Mouse (Mus musculus) midbrain, embryonic 13.5 days (tissue): Measurements from ENCODE around the gene Hexim1. TPM values are rescaled to one million over a fixed set of nuclear protein-coding genes. Genes with fewer than 3 reads are reported as not detected.
A peak's percentile ranks its signal among the peaks of the same experiment; 100 is the strongest.

Experiments used
- ATAC-seq: fragments of 200-750 bp; cut with Nextera tagmentation; 2 replicates; pipeline ENCODE4 v1.8.0; 2017; ENCODE audit warnings: mild to moderate bottlenecking, moderate TSS enrichment, moderate library complexity
- H3K27ac ChIP-seq: fragments of 300-500 bp; sonication (generic); 2 replicates; pipeline ENCODE4 v1.5.1; 2015; ENCODE audit warnings: inconsistent platforms, mild to moderate bottlenecking, moderate library complexity
- H3K27me3 ChIP-seq: fragments of 300-500 bp; sonication (generic); 2 replicates; pipeline ENCODE4 v1.6.1; 2015; ENCODE audit warnings: mild to moderate bottlenecking, inconsistent platforms
- H3K36me3 ChIP-seq: fragments of 300-500 bp; sonication (generic); 2 replicates; pipeline ENCODE4 v1.6.1; 2015; ENCODE audit warnings: mild to moderate bottlenecking, inconsistent platforms
- H3K4me1 ChIP-seq: fragments of 300-500 bp; sonication (generic); replicated peaks from 2 replicates; pipeline ENCODE4 v1.6.1; 2015; ENCODE audit warnings: inconsistent platforms
- H3K4me2 ChIP-seq: fragments of 300-500 bp; sonication (generic); replicated peaks from 2 replicates; pipeline ENCODE4 v1.6.1; 2015; ENCODE audit warnings: moderate library complexity, mild to moderate bottlenecking, inconsistent platforms
- H3K4me3 ChIP-seq: fragments of 300-500 bp; sonication (generic); replicated peaks from 2 replicates; pipeline ENCODE4 v1.5.1; 2015; ENCODE audit warnings: mild to moderate bottlenecking, inconsistent platforms
- H3K9ac ChIP-seq: fragments of 300-500 bp; sonication (generic); replicated peaks from 2 replicates; pipeline ENCODE4 v1.6.1; 2015; ENCODE audit warnings: mild to moderate bottlenecking, inconsistent platforms
- H3K9me3 ChIP-seq: fragments of 300-500 bp; sonication (generic); 2 replicates; pipeline ENCODE4 v1.6.1; 2016; ENCODE audit warnings: mild to moderate bottlenecking, inconsistent platforms
- WGBS: fragments of 180-500 bp; shearing (Covaris S2); methylation state at CpG from one replicate; pipeline ENCODE4 v1.1.7; 2015; 5-methylcytosine and 5-hydroxymethylcytosine counted together
- polyA plus RNA-seq: library from polyadenylated mRNA; unstranded; fragments of >200 nt; fragmentation: Nextera tagmentation; extraction: Ambion mirVana; gene quantifications from 2 replicates; pipeline ENCODE4 v1.2.1, GENCODE M21; 2015

The Hexim1 gene
- polyA plus RNA-seq, 1 experiment from 2014 or later = 3.9 TPM

GRCm38 (mm10) chr11:103146386-103146785, 30.4 kb downstream of the Hexim1 start:
- Histone ChIP-seq H3K4me2 (no peak overlapping the region), H3K36me3 (no peaks in the 10 kb centered on the region), H3K27ac (no peak overlapping the region), H3K4me1 (peaks cover 24% of the 10 kb centered on the region), H3K9ac (no peak overlapping the region), H3K4me3 (no peak overlapping the region), H3K27me3 (no peaks in the 10 kb centered on the region), H3K9me3 (no peaks in the 10 kb centered on the region)
- WGBS = 88% methylated on average over 4 of the region's 4 CpGs
- ATAC-seq = no peak

- no peak for ATAC-seq
- Histone ChIP-seq H3K27me3 (no peaks in the 10 kb centered on the region), H3K27ac (no peak overlapping the region), H3K4me3 (no peak overlapping the region), H3K4me2 (no peak overlapping the region), H3K4me1 (peaks cover 11% of the 10 kb centered on the region), H3K9me3 (no peaks in the 10 kb centered on the region), H3K36me3 (no peaks in the 10 kb centered on the region), H3K9ac (no peak overlapping the region)
- WGBS = 71% methylated on average over 4 of the region's 4 CpGs
Observed at GRCm38 (mm10) chr11:103147766-103148165, 31.7 kb downstream of the Hexim1 start.

- Histone ChIP-seq H3K9ac (no peak overlapping the region), H3K4me3 (no peak overlapping the region), H3K27ac (no peak overlapping the region), H3K9me3 (no peaks in the 10 kb centered on the region), H3K27me3 (no peaks in the 10 kb centered on the region), H3K4me2 (no peak overlapping the region), H3K4me1 (0 out of 2 replicates have a peak, but pooled peaks cover 3% of the 10 kb centered on the region), H3K36me3 (no peaks in the 10 kb centered on the region)
- WGBS = 91% methylated on average over 4 of the region's 4 CpGs
- no peak for ATAC-seq
Observed at GRCm38 (mm10) chr11:103149771-103150170, 33.7 kb downstream of the Hexim1 start.

GRCm38 (mm10) chr11:103158621-103159478, 42.8 kb downstream of the Hexim1 start:
- 1% methylated on average over 25 of the region's 25 CpGs for WGBS
- H3K4me3 ChIP-seq = peak overlapping the region; percentile 19
- ATAC-seq = peak; percentile 97

GRCm38 (mm10) chr11:103160738-103161137, 44.7 kb downstream of the Hexim1 start:
- 93% methylated on average over 11 of the region's 11 CpGs for WGBS

More at GRCm38 (mm10) chr11:103158621-103159478, 42.8 kb downstream of the Hexim1 start:
- Histone ChIP-seq H3K4me2 (peak overlapping the region; percentile 46), H3K27ac (no peak overlapping the region), H3K9me3 (no peaks in the 10 kb centered on the region), H3K36me3 (no peaks in the 10 kb centered on the region), H3K9ac (0 out of 2 replicates have a peak overlapping the region, but pooled peaks have one; percentile 28), H3K27me3 (no peaks in the 10 kb centered on the region), H3K4me1 (peaks cover 6% of the 10 kb centered on the region; the same call in 1 of the 2 replicates)

GRCm38 (mm10) chr11:103161449-103161848, 45.4 kb downstream of the Hexim1 start:
- Histone ChIP-seq H3K27me3 (peaks cover 3% of the 10 kb centered on the region), H3K27ac (no peak overlapping the region), H3K9me3 (no peaks in the 10 kb centered on the region), H3K4me3 (no peak overlapping the region), H3K4me1 (peaks cover 6% of the 10 kb centered on the region; the same call in 1 of the 2 replicates), H3K4me2 (no peak overlapping the region), H3K36me3 (no peaks in the 10 kb centered on the region), H3K9ac (no peak overlapping the region)
- WGBS = 87% methylated on average over 7 of the region's 7 CpGs
- no peak for ATAC-seq

More at GRCm38 (mm10) chr11:103160738-103161137, 44.7 kb downstream of the Hexim1 start:
- no peaks in the 10 kb centered on the region for H3K36me3 ChIP-seq
- no peak overlapping the region for H3K9ac ChIP-seq
- H3K4me3 ChIP-seq = no peak overlapping the region
- no peaks in the 10 kb centered on the region; the same call in 1 of the 2 replicates for H3K27me3 ChIP-seq
- peaks cover 6% of the 10 kb centered on the region; the same call in 1 of the 2 replicates for H3K4me1 ChIP-seq
- H3K4me2 ChIP-seq = no peak overlapping the region
- H3K27ac ChIP-seq = no peak overlapping the region
- no peaks in the 10 kb centered on the region for H3K9me3 ChIP-seq
- ATAC-seq = no peak

- Histone ChIP-seq H3K27me3 (peaks cover 3% of the 10 kb centered on the region), H3K9me3 (no peaks in the 10 kb centered on the region), H3K9ac (no peak overlapping the region), H3K36me3 (no peaks in the 10 kb centered on the region), H3K4me3 (no peak overlapping the region), H3K4me1 (peaks cover 6% of the 10 kb centered on the region; the same call in 1 of the 2 replicates), H3K4me2 (no peak overlapping the region), H3K27ac (no peak overlapping the region)
- ATAC-seq = no peak
- WGBS = 88% methylated on average over 5 of the region's 5 CpGs
Observed at GRCm38 (mm10) chr11:103162132-103162531, 46.1 kb downstream of the Hexim1 start.

GRCm38 (mm10) chr11:103164391-103164790, 48.4 kb downstream of the Hexim1 start:
- H3K9me3 ChIP-seq = no peaks in the 10 kb centered on the region
- no peak overlapping the region for H3K27ac ChIP-seq
- no peak overlapping the region for H3K4me3 ChIP-seq
- H3K27me3 ChIP-seq = peaks cover 8% of the 10 kb centered on the region
- ATAC-seq = no peak
- H3K9ac ChIP-seq = no peak overlapping the region
- no peaks in the 10 kb centered on the region for H3K4me1 ChIP-seq
- WGBS = 35% methylated on average over 10 of the region's 10 CpGs
- H3K4me2 ChIP-seq = no peak overlapping the region
- H3K36me3 ChIP-seq = no peaks in the 10 kb centered on the region

- no peak for ATAC-seq
- no peak overlapping the region for H3K4me3 ChIP-seq
- no peak overlapping the region for H3K4me2 ChIP-seq
- no peaks in the 10 kb centered on the region for H3K9me3 ChIP-seq
- H3K36me3 ChIP-seq = no peaks in the 10 kb centered on the region
- peaks cover 50% of the 10 kb centered on the region for H3K27me3 ChIP-seq
- H3K27ac ChIP-seq = no peak overlapping the region
- peaks cover 25% of the 10 kb centered on the region for H3K4me1 ChIP-seq
- H3K9ac ChIP-seq = no peak overlapping the region
- WGBS = 30% methylated on average over 9 of the region's 9 CpGs
Observed at GRCm38 (mm10) chr11:103168690-103169390, 52.8 kb downstream of the Hexim1 start.

Other genes starting within 250 kb of the Hexim1 start
- gene Eftud2, start 235.2 kb upstream of the Hexim1 start, polyA plus RNA-seq = 176 TPM in 2 replicates
- 1.8 and 2.3 TPM in 2 replicates for gene Ccdc103, start 235.0 kb upstream of the Hexim1 start, polyA plus RNA-seq
- not detected in 2 replicates for gene Fam187a, start 231.1 kb upstream of the Hexim1 start, polyA plus RNA-seq
- gene Gfap, start 215.3 kb upstream of the Hexim1 start, polyA plus RNA-seq = not detected in 2 replicates
- 4.3 and 4.9 TPM in 2 replicates for gene Kif18b, start 191.1 kb upstream of the Hexim1 start, polyA plus RNA-seq
- gene C1ql1, start 169.5 kb upstream of the Hexim1 start, polyA plus RNA-seq = 5.7 and 8.2 TPM in 2 replicates
- gene Nmt1, start 88.0 kb upstream of the Hexim1 start, polyA plus RNA-seq = 45.2 and 49.9 TPM in 2 replicates
- gene Dcakd, start 87.9 kb upstream of the Hexim1 start, polyA plus RNA-seq = 177 and 178 TPM in 2 replicates
- 0.99 and 1.1 TPM in 2 replicates for gene Plcd3, start 14.6 kb upstream of the Hexim1 start, polyA plus RNA-seq
- 6.5 and 7.8 TPM in 2 replicates for gene Acbd4, start 14.5 kb upstream of the Hexim1 start, polyA plus RNA-seq
- gene Hexim2, start 16.2 kb downstream of the Hexim1 start, polyA plus RNA-seq = 18.8 and 20.0 TPM in 2 replicates
- gene Fmnl1, start 54.9 kb downstream of the Hexim1 start, polyA plus RNA-seq = 1.7 and 3.7 TPM in 2 replicates
- gene 1700023F06Rik, start 92.3 kb downstream of the Hexim1 start, polyA plus RNA-seq = 0.70 and 0.71 TPM in 2 replicates
- gene Spata32, start 102.2 kb downstream of the Hexim1 start, polyA plus RNA-seq = 0.43 and 0.48 TPM in 2 replicates
- 3.6 and 5.0 TPM in 2 replicates for gene Map3k14, start 151.2 kb downstream of the Hexim1 start, polyA plus RNA-seq
- gene Arhgap27, start 247.5 kb downstream of the Hexim1 start, polyA plus RNA-seq = 1.7 and 2.6 TPM in 2 replicates